Mouse (Mus musculus) bone marrow, adult 2 months (tissue): ENCODE measurements at regions not wholly inside any gene's neighbourhood (a gene's known extent, or its start where the extent isn't known, plus 50 kb on each side); places are given as distances from the start of the nearest gene placed in this dataset.

Experiments used
- CTCF ChIP-seq: fragments of 200-500 bp; IDR thresholded peaks from 2 replicates; pipeline ENCODE4 v1.5.1; 2011; ENCODE audit warnings: low read length, control low read depth; ENCODE audit not compliant: control insufficient read depth, insufficient read depth
- POLR2A ChIP-seq: fragments of 200-500 bp; IDR thresholded peaks from 2 replicates; pipeline ENCODE4 v1.6.1; 2011; ENCODE audit warnings: low read depth, mild to moderate bottlenecking, control low read depth, low read length, borderline replicate concordance; ENCODE audit not compliant: control insufficient read depth

DNA sequence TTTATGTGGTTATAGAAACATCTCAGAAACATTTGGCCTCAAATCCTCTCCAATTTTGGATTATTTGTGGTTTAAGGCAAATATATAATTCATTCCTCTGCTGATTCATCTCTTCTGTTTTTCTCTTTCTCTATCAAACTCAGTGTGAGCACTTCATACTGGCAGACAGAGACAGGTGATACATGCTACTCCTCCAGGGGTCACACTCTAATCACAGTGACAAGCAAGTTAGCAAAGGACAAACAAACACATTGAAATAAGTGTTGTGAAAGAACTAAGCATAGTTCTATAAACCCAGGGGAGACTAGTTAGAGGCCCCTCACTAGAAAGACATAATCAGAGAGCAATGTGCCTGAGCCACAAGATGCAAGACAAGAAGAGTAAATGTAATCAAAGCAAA is 101.3 kb upstream of the Klf6 start:
- TF ChIP-seq CTCF: no peak
- no peak for TF ChIP-seq POLR2A
